Mouse (Mus musculus) liver, adult 2 months (tissue): ENCODE results near the gene Klc4.

ENCODE experiments used
- CTCF ChIP-seq: fragments of 200-500 bp; IDR thresholded peaks from 2 replicates; pipeline ENCODE4 v1.5.1; 2011; ENCODE audit warnings: low read depth, low read length, control low read depth
- POLR2A ChIP-seq: fragments of 200-500 bp; IDR thresholded peaks from 2 replicates; pipeline ENCODE4 v1.6.1; 2011; ENCODE audit warnings: low read length, control low read depth; ENCODE audit not compliant: insufficient read depth; ENCODE audit errors: extremely low read depth

DNA sequence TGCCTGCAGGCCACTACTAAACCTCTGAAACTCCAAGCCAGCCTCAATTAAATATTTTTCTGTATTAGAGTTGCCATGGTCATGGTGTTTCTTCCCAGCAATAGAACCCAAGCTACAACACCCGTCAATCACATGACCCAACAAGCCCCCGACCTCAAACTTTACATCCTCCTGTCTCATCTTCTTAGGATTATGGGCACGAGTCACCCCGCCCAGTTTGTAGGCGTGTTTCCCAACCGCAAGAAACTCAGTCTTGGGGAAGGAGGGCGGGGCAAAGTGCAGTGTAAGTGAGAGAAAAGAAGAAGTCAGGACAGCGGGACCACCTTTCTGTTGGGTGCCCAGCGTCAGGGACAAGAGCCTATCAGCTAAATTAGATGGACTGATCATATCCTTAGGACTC, 57.6 kb downstream of the Klc4 start:
- TF ChIP-seq CTCF (no peak), POLR2A (no peak)
